Mouse (Mus musculus): ENCODE measurements around the gene Gm27021. TPM values are rescaled to one million over a fixed set of nuclear protein-coding genes. Genes with fewer than 3 reads are reported as not detected.
"Not testable (repeated sequence)": the region's sequence is repeated elsewhere in the genome, so short reads cannot be mapped to it uniquely, and the experiment has no call there.

The Gm27021 gene
- total RNA-seq, 2 experiments from 2014 or later: not detected

GRCm38 (mm10) chr8:120687786-120688185, 19.9 kb upstream of the Gm27021 start:
- ATAC-seq (replicated peaks; ENCODE audit: low FRiP score, low TSS enrichment, poor library complexity, severe bottlenecking): no peak

- no peak for ATAC-seq (replicated peaks; ENCODE audit: low FRiP score, low TSS enrichment, poor library complexity, severe bottlenecking)
These were observed 18.7 kb upstream of the Gm27021 start for GRCm38 (mm10) chr8:120686576-120686975.

- ATAC-seq (replicated peaks; ENCODE audit: low FRiP score, low TSS enrichment, poor library complexity, severe bottlenecking): no peak
These were observed 18.2 kb upstream of the Gm27021 start for GRCm38 (mm10) chr8:120686051-120686450.

GRCm38 (mm10) chr8:120685591-120685990, 17.7 kb upstream of the Gm27021 start:
- no peak for ATAC-seq (replicated peaks; ENCODE audit: low FRiP score, low TSS enrichment, poor library complexity, severe bottlenecking)

GRCm38 (mm10) chr8:120685097-120685496, 17.2 kb upstream of the Gm27021 start:
- no peak for ATAC-seq (replicated peaks; ENCODE audit: low FRiP score, low TSS enrichment, poor library complexity, severe bottlenecking)

- no peak for ATAC-seq (replicated peaks; ENCODE audit: low FRiP score, low TSS enrichment, poor library complexity, severe bottlenecking)
These were observed 16.2 kb upstream of the Gm27021 start for GRCm38 (mm10) chr8:120684082-120684481.

- ATAC-seq (replicated peaks; ENCODE audit: low FRiP score, low TSS enrichment, poor library complexity, severe bottlenecking): peak; percentile 73
These were observed 15.7 kb upstream of the Gm27021 start for GRCm38 (mm10) chr8:120683602-120684001.

GRCm38 (mm10) chr8:120681113-120681512, 13.2 kb upstream of the Gm27021 start:
- no peak for ATAC-seq (replicated peaks; ENCODE audit: low FRiP score, low TSS enrichment, poor library complexity, severe bottlenecking)

- ATAC-seq (replicated peaks; ENCODE audit: low FRiP score, low TSS enrichment, poor library complexity, severe bottlenecking): not testable (repeated sequence)
These were observed 12.5 kb upstream of the Gm27021 start for GRCm38 (mm10) chr8:120680405-120680804.

GRCm38 (mm10) chr8:120679629-120680387, 11.9 kb upstream of the Gm27021 start:
- ATAC-seq (replicated peaks; ENCODE audit: low FRiP score, low TSS enrichment, poor library complexity, severe bottlenecking): 0 out of 2 replicates have a peak, but pooled peaks have one; percentile 27

- peak; percentile 77 for ATAC-seq (replicated peaks; ENCODE audit: low FRiP score, low TSS enrichment, poor library complexity, severe bottlenecking)
These were observed 10.6 kb upstream of the Gm27021 start for GRCm38 (mm10) chr8:120678447-120678846.

- ATAC-seq (replicated peaks; ENCODE audit: low FRiP score, low TSS enrichment, poor library complexity, severe bottlenecking): no peak
These were observed 7.8 kb upstream of the Gm27021 start for GRCm38 (mm10) chr8:120675718-120676117.

- ATAC-seq (replicated peaks; ENCODE audit: low FRiP score, low TSS enrichment, poor library complexity, severe bottlenecking): no peak
These were observed 5.4 kb upstream of the Gm27021 start for GRCm38 (mm10) chr8:120673298-120673697.

GRCm38 (mm10) chr8:120672626-120673229, 4.8 kb upstream of the Gm27021 start:
- no peak for ATAC-seq (replicated peaks; ENCODE audit: low FRiP score, low TSS enrichment, poor library complexity, severe bottlenecking)

GRCm38 (mm10) chr8:120671775-120672174, 3.9 kb upstream of the Gm27021 start:
- no peak for ATAC-seq (replicated peaks; ENCODE audit: low FRiP score, low TSS enrichment, poor library complexity, severe bottlenecking)

- ATAC-seq (replicated peaks; ENCODE audit: low FRiP score, low TSS enrichment, poor library complexity, severe bottlenecking): 0 out of 2 replicates have a peak, but pooled peaks have one; percentile 5
These were observed 561 bp upstream of the Gm27021 start, which contains the start of gene Emc8 for GRCm38 (mm10) chr8:120668374-120668905. Gene Emc8, minus strand, starts transcription at chr8:120668573.

GRCm38 (mm10) chr8:120666807-120667470, 940 bp downstream of the Gm27021 start:
- no peak for ATAC-seq (replicated peaks; ENCODE audit: low FRiP score, low TSS enrichment, poor library complexity, severe bottlenecking)

- peak; percentile 38 for ATAC-seq (replicated peaks; ENCODE audit: low FRiP score, low TSS enrichment, poor library complexity, severe bottlenecking)
These were observed 2.0 kb downstream of the Gm27021 start for GRCm38 (mm10) chr8:120665726-120666455.

GRCm38 (mm10) chr8:120664566-120664965, 3.3 kb downstream of the Gm27021 start:
- ATAC-seq (replicated peaks; ENCODE audit: low FRiP score, low TSS enrichment, poor library complexity, severe bottlenecking): no peak

Measured in megakaryocyte-erythroid progenitor cell, adult 5-6 weeks (primary cell).